Mouse (Mus musculus) kidney, embryonic 14.5 days (tissue): ENCODE results near the gene Dnajb3. TPM values are rescaled to one million over a fixed set of nuclear protein-coding genes. Genes with fewer than 3 reads are reported as not detected.

Experiments
- ATAC-seq: fragments of 200-750 bp; cut with Nextera tagmentation; 2 replicates; pipeline ENCODE4 v1.8.0; 2017; ENCODE audit warnings: moderate number of reproducible peaks, mild to moderate bottlenecking, moderate TSS enrichment, moderate library complexity; ENCODE audit not compliant: low FRiP score, low TSS enrichment
- H3K27ac ChIP-seq: fragments of 300-500 bp; sonication (generic); 2 replicates; pipeline ENCODE4 v1.5.1; 2014; ENCODE audit warnings: low read depth, mild to moderate bottlenecking, low read length, moderate library complexity, mixed read lengths
- H3K27me3 ChIP-seq: fragments of 300-500 bp; sonication (generic); 2 replicates; pipeline ENCODE4 v1.6.1; 2014; ENCODE audit warnings: mild to moderate bottlenecking, low read length; ENCODE audit not compliant: control insufficient read depth, insufficient read depth
- H3K36me3 ChIP-seq: fragments of 300-500 bp; sonication (generic); 2 replicates; pipeline ENCODE4 v1.6.1; 2014; ENCODE audit warnings: low read length, mixed read lengths; ENCODE audit not compliant: control insufficient read depth, insufficient read depth
- H3K4me1 ChIP-seq: fragments of 300-500 bp; sonication (generic); 2 replicates; pipeline ENCODE4 v1.6.1; 2014; ENCODE audit warnings: low read length, mixed read lengths; ENCODE audit not compliant: control insufficient read depth, insufficient read depth
- H3K4me2 ChIP-seq: fragments of 300-500 bp; sonication (generic); replicated peaks from 2 replicates; pipeline ENCODE4 v1.6.1; 2014; ENCODE audit warnings: low read depth, mild to moderate bottlenecking, low read length
- H3K4me3 ChIP-seq: fragments of 300-500 bp; sonication (generic); 2 replicates; pipeline ENCODE4 v1.5.1; 2014; ENCODE audit warnings: mild to moderate bottlenecking, low read length
- H3K9ac ChIP-seq: fragments of 300-500 bp; sonication (generic); 2 replicates; pipeline ENCODE4 v1.6.1; 2014; ENCODE audit warnings: low read depth, mild to moderate bottlenecking, low read length, moderate library complexity
- H3K9me3 ChIP-seq: fragments of 300-500 bp; sonication (generic); 2 replicates; pipeline ENCODE4 v1.6.1; 2016; ENCODE audit warnings: low read length; ENCODE audit not compliant: control insufficient read depth
- WGBS: fragments of 180-500 bp; shearing (Covaris S2); extraction: QIAGEN DNeasy Blood & Tissue Kit; methylation state at CpG from one replicate; pipeline ENCODE4 v1.1.7; 2014; 5-methylcytosine and 5-hydroxymethylcytosine counted together
- polyA plus RNA-seq: library from polyadenylated mRNA; unstranded; fragments of >200 nt; fragmentation: Nextera tagmentation; extraction: Ambion mirVana; gene quantifications from 2 replicates; pipeline ENCODE4 v1.2.1, GENCODE M21; 2014

The Dnajb3 gene
- polyA plus RNA-seq, 1 experiment from 2014 or later = 12.7 TPM

DNA sequence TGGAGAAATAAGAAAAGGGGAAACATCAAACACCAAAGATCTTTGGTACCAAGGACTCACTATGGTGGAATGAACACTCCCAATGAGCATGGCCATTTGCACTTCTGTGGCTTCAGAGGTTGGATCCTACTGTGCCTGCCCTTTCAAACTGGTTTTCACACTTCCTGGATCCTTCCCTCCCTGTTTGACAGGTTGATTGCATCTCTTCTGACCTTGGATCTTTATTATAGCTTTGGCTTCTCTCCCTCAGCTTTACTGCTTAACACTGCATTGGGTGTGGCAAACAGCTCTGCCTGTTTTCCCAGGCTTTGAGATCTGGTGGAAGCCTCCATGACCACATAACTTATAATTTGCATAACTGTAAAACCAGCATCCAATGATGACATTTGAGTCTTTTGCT is 14.8 kb upstream of the Dnajb3 start:
- Histone ChIP-seq H3K4me3 (no peak overlapping the region), H3K4me1 (no peaks in the 10 kb centered on the region), H3K27ac (no peak overlapping the region), H3K9me3 (peaks cover 26% of the 10 kb centered on the region), H3K36me3 (no peaks in the 10 kb centered on the region), H3K27me3 (no peaks in the 10 kb centered on the region), H3K9ac (no peak overlapping the region), H3K4me2 (no peak overlapping the region)
- ATAC-seq = no peak

DNA sequence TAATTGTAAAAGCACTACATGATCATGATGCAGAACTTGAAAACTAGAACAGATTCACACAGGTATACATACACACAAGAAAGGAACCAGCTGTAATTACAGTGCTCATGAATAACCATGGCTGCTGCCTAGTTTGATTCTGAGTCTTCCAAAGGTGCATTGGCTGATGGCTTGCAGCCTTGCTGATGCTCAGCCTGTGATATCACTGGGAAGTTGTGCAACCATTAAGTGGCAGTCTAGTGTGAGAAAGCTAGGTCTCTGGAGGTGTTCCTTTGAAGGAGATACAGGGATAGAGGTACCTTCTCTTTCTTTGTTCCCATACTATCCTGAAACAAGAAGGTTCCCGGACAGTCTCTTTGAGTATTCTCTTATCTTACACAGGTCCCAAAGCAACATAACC is 13.5 kb upstream of the Dnajb3 start:
- Histone ChIP-seq H3K36me3 (no peaks in the 10 kb centered on the region), H3K4me3 (no peak overlapping the region), H3K9ac (no peak overlapping the region), H3K9me3 (peaks cover 36% of the 10 kb centered on the region), H3K27ac (no peak overlapping the region), H3K4me1 (no peaks in the 10 kb centered on the region), H3K27me3 (no peaks in the 10 kb centered on the region), H3K4me2 (no peak overlapping the region)
- ATAC-seq = no peak
- WGBS = 23% methylated on average over 1 of the region's 1 CpGs

DNA sequence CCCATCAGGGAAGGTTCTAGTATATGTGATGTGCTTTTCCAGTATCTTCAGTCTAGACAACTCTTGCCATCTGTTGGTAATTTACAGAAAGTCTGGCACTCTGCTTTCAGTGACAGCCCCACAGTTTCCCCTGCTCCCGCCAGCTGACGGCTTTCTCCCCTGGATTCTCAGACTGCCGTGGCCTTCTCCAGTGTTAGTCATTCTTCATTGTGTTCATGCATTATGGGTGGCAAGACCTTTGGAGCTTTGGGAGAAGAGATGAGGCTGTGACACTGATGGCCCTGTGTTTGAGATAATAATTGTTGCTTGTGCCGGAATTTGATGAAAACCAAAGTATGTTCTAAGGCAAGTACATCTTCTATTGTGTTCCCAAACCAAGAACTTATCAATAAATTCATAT is 13.0 kb upstream of the Dnajb3 start:
- H3K9ac ChIP-seq = no peak overlapping the region
- no peaks in the 10 kb centered on the region for H3K27me3 ChIP-seq
- H3K9me3 ChIP-seq = peaks cover 40% of the 10 kb centered on the region
- H3K4me2 ChIP-seq = no peak overlapping the region
- no peak overlapping the region for H3K27ac ChIP-seq
- no peaks in the 10 kb centered on the region for H3K4me1 ChIP-seq
- no peak for ATAC-seq
- H3K4me3 ChIP-seq = no peak overlapping the region
- WGBS = 55% methylated on average over 4 of the region's 4 CpGs
- H3K36me3 ChIP-seq = no peaks in the 10 kb centered on the region

DNA sequence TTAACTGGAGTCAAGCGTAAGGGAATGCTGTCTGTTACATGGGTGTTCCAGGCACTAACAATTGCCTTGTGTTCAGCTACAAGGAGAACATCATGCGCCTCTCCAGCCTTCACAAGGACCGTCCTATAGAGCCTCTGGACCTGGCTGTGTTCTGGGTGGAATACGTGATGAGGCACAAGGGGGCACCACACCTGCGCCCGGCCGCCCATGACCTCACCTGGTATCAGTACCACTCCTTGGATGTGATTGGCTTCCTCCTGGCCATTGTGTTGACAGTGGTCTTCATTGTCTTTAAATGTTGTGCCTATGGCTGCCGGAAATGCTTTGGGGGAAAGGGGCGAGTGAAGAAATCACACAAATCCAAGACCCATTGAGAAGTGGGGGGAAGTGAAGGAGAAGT is 12.5 kb upstream of the Dnajb3 start:
- Histone ChIP-seq H3K9me3 (peaks cover 46% of the 10 kb centered on the region), H3K9ac (no peak overlapping the region), H3K36me3 (no peaks in the 10 kb centered on the region), H3K27ac (no peak overlapping the region), H3K4me1 (no peaks in the 10 kb centered on the region), H3K4me2 (no peak overlapping the region), H3K27me3 (no peaks in the 10 kb centered on the region), H3K4me3 (no peak overlapping the region)
- ATAC-seq = no peak
- 75% methylated on average over 9 of the region's 9 CpGs for WGBS

DNA sequence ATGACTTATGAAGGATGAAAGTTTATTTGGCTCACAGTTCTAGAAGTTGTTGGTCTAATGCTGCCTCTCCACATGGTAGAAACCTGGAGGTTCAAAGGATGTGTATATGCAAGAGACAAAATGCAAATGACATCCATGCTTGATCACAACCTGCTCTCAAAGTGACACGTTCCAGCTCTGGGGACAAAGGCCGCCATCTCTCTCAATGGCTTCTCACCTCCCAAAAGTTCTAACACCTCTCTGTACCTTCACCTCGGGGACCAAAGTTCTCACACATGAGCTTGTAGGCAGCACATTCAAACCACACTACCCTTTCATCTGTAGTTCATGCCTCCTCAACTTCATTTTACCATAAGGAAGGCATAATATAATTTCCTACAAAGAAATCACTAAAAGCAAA is 12.0 kb upstream of the Dnajb3 start:
- ATAC-seq = no peak
- Histone ChIP-seq H3K27ac (no peak overlapping the region), H3K4me1 (no peaks in the 10 kb centered on the region), H3K4me3 (no peak overlapping the region), H3K36me3 (no peaks in the 10 kb centered on the region), H3K27me3 (no peaks in the 10 kb centered on the region), H3K9me3 (peaks cover 51% of the 10 kb centered on the region), H3K9ac (no peak overlapping the region), H3K4me2 (no peak overlapping the region)
- WGBS = 41% methylated on average over 3 of the region's 3 CpGs

DNA sequence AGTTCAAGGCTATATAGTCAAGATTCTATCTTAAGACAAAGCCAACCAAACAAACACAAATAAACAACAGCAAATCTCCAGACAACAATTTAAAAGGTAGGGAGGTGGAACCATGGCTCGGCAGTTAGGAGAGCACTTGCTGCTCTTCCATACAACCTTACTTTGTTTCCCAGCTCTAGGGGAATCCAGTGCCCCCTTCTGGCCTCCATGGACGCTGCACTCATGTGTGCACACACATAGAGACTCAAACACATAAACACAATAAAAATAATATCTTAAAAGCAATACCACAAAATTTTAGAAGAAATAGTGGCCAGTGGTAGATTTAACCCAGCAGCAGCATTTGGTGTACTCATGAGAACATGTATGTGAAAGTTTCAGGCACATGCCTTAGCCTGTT is 11.6 kb upstream of the Dnajb3 start:
- H3K4me1 ChIP-seq = no peaks in the 10 kb centered on the region
- H3K27ac ChIP-seq = no peak overlapping the region
- no peak overlapping the region for H3K4me3 ChIP-seq
- no peaks in the 10 kb centered on the region for H3K27me3 ChIP-seq
- peaks cover 53% of the 10 kb centered on the region for H3K9me3 ChIP-seq
- no peaks in the 10 kb centered on the region for H3K36me3 ChIP-seq
- 59% methylated on average over 2 of the region's 2 CpGs for WGBS
- no peak overlapping the region for H3K4me2 ChIP-seq
- no peak for ATAC-seq
- no peak overlapping the region for H3K9ac ChIP-seq

DNA sequence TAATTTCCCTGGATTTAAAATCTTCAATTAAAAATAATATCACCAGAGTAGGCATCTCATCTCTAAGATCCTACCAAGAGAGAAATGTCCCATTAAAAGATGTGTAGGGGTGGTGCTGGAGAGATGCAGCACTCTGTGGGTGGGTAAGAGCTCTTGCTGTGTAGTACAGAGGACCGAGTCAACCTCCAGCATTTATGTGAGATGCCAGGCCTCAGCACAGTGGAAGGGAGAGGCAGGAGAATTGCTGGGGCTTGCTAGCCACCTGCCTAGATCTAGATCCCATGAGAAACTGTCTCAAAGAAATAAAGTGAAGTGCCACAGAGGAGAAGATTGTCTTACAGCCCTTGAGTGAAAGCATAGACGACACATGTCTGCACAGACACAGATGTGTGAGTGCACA is 11.0 kb upstream of the Dnajb3 start:
- Histone ChIP-seq H3K36me3 (no peaks in the 10 kb centered on the region), H3K27me3 (no peaks in the 10 kb centered on the region), H3K4me2 (no peak overlapping the region), H3K4me3 (no peak overlapping the region), H3K27ac (no peak overlapping the region), H3K4me1 (no peaks in the 10 kb centered on the region), H3K9me3 (peaks cover 57% of the 10 kb centered on the region), H3K9ac (no peak overlapping the region)
- no peak for ATAC-seq
- 60% methylated on average over 2 of the region's 2 CpGs for WGBS

DNA sequence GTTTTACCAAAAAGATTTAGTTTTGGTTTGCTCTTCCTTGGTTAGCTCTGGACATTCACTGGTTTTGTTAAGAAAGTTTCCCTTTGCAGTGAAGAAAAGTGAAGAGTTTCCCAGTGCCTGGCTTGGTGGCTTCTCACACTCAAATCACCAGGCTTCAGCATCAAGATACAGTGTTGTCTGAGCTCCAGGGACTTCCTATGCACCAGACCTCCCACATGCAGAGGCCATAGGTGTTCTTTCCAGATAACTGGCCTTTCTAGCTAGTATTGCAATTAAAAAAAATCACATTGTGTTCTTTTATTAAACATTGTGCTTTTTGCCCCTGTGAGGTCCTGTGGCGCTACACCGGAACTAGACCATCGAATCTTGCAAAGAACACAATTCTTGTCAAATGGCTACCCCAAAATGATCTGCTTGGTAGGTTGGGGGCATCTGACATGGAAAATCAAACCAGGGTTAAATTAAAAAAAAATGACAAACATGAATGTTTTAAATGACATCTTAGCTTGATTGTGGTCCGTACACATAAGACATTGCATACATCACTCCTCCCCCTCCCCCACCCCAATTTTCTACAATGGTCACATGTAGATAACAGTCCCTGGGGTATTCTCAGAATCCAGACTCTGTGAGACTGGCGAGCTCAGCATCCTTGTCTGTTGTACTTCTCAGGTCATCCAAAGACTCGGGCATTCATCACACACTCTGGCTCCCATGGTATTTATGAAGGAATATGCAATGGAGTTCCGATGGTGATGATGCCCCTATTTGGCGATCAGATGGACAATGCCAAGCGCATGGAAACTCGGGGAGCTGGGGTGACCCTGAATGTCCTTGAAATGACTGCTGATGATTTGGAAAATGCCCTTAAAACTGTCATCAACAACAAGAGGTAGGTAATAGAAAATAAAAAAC is 10.1 kb upstream of the Dnajb3 start:
- Histone ChIP-seq H3K4me1 (no peaks in the 10 kb centered on the region), H3K4me2 (no peak overlapping the region), H3K27me3 (no peaks in the 10 kb centered on the region), H3K36me3 (no peaks in the 10 kb centered on the region), H3K27ac (no peak overlapping the region), H3K4me3 (no peak overlapping the region), H3K9ac (no peak overlapping the region), H3K9me3 (peaks cover 60% of the 10 kb centered on the region)
- 73% methylated on average over 10 of the region's 10 CpGs for WGBS
- no peak for ATAC-seq

DNA sequence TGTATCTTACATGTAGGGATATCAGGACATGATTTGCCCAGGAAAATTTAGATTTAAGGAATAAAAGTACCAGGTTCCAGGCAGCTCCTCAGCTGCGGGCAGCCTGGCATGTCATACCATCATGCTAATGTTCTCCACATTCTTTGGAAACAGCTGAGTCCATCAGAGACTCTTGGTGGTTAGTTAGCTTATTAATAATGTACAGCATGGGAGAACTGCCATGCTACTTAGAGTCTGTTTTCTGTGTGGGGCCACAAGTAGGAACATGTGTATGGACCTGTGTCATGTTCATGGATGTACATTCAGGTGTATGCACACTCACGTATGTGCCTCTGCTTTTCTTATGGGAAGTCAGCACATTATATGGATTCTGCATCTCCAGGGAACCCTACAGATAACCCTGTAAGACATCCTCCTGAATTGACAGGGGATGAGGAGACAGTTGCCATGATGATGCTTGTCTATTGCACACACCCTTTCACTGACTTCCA is 8.9 kb upstream of the Dnajb3 start:
- Histone ChIP-seq H3K9me3 (peaks cover 60% of the 10 kb centered on the region), H3K4me3 (no peak overlapping the region), H3K36me3 (no peaks in the 10 kb centered on the region), H3K27me3 (no peaks in the 10 kb centered on the region), H3K4me2 (no peak overlapping the region), H3K9ac (no peak overlapping the region), H3K27ac (no peak overlapping the region), H3K4me1 (no peaks in the 10 kb centered on the region)
- 83% methylated on average over 2 of the region's 2 CpGs for WGBS
- no peak for ATAC-seq
